Mouse (Mus musculus) testis, adult 2 months (tissue): ENCODE data around the gene Rap1gap.

ENCODE experiments used
- CTCF ChIP-seq: fragments of 200-500 bp; IDR thresholded peaks from 2 replicates; pipeline ENCODE4 v1.5.1; 2012; ENCODE audit warnings: low read depth, mild to moderate bottlenecking, inconsistent platforms, low read length, moderate library complexity; ENCODE audit not compliant: control insufficient read depth, insufficient read depth, insufficient replicate concordance
- POLR2A ChIP-seq: fragments of 200-500 bp; IDR thresholded peaks from 2 replicates; pipeline ENCODE4 v1.6.1; 2012; ENCODE audit warnings: low read depth, mild to moderate bottlenecking, inconsistent platforms, low read length, moderate library complexity; ENCODE audit not compliant: control insufficient read depth

DNA sequence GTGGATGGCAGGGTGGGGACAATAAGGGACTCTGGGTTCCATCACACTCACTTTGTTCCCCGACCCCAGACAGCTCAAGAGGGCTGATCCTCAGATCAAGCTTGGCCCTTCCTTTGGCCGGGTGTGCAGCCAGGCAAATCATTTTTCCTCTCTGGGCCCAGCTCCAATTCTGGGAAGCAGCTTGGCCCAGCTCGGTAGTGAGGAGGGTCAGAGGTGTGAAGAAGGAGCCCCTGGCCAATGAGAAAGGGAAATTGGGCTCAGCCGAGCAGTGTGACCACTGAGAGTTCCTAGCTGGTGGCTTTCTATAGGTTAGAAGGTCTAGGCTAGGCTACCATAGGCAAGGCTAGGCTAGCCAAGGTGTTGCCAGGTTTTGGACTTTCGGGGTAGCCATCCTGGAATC lies 3.2 kb downstream of the Rap1gap start:
- TF ChIP-seq CTCF (no peak), POLR2A (no peak)
